Mouse (Mus musculus) testis, adult 2 months (tissue): ENCODE data around the gene Bcl7a. TPM values are rescaled to one million over a fixed set of nuclear protein-coding genes. Genes with fewer than 3 reads are reported as not detected.

Experiments
- H3K27ac ChIP-seq: fragments of 200-500 bp; 2 replicates; pipeline ENCODE4 v1.5.1; 2012; ENCODE audit warnings: low read depth, low read length; ENCODE audit not compliant: control insufficient read depth, insufficient read depth
- H3K27me3 ChIP-seq: fragments of 200-500 bp; 2 replicates; pipeline ENCODE4 v1.6.1; 2012; ENCODE audit warnings: mild to moderate bottlenecking, low read length, moderate library complexity; ENCODE audit not compliant: control insufficient read depth, insufficient read depth
- H3K36me3 ChIP-seq: fragments of 200-500 bp; 2 replicates; pipeline ENCODE4 v1.6.1; 2012; ENCODE audit warnings: mild to moderate bottlenecking, low read length; ENCODE audit not compliant: control insufficient read depth, insufficient read depth
- H3K4me1 ChIP-seq: fragments of 200-500 bp; 2 replicates; pipeline ENCODE4 v1.6.1; 2012; ENCODE audit warnings: low read length; ENCODE audit not compliant: control insufficient read depth, insufficient read depth
- H3K4me3 ChIP-seq: fragments of 200-500 bp; 2 replicates; pipeline ENCODE4 v1.5.1; 2012; ENCODE audit warnings: low read depth, mild to moderate bottlenecking, low read length, moderate library complexity, mixed read lengths; ENCODE audit not compliant: control insufficient read depth
- CTCF ChIP-seq: fragments of 200-500 bp; IDR thresholded peaks from 2 replicates; pipeline ENCODE4 v1.5.1; 2012; ENCODE audit warnings: low read depth, mild to moderate bottlenecking, inconsistent platforms, low read length, moderate library complexity; ENCODE audit not compliant: control insufficient read depth, insufficient read depth, insufficient replicate concordance
- POLR2A ChIP-seq: fragments of 200-500 bp; IDR thresholded peaks from 2 replicates; pipeline ENCODE4 v1.6.1; 2012; ENCODE audit warnings: low read depth, mild to moderate bottlenecking, inconsistent platforms, low read length, moderate library complexity; ENCODE audit not compliant: control insufficient read depth
- polyA plus RNA-seq: library from polyadenylated mRNA; depleted of rRNA; stranded (reverse); fragments of >200 nt; gene quantifications from 2 replicates; pipeline ENCODE4 v1.2.3, GENCODE M21; 2012

The Bcl7a gene
- polyA plus RNA-seq, 1 experiment: 0.73 TPM

GRCm38 (mm10) chr5:123315219-123315866 lies 28.3 kb upstream of the Bcl7a start:
- no peak overlapping the region for H3K27ac ChIP-seq

GRCm38 (mm10) chr5:123317992-123318391 lies 25.6 kb upstream of the Bcl7a start:
- H3K27me3 ChIP-seq: no peaks in the 10 kb centered on the region
- no peak overlapping the region for H3K27ac ChIP-seq
- H3K4me3 ChIP-seq: no peak overlapping the region

More at GRCm38 (mm10) chr5:123315219-123315866, 28.3 kb upstream of the Bcl7a start:
- Histone ChIP-seq H3K4me3 (no peak overlapping the region), H3K27me3 (no peaks in the 10 kb centered on the region), H3K36me3 (no peaks in the 10 kb centered on the region; the same call in 1 of the 2 replicates), H3K4me1 (no peaks in the 10 kb centered on the region)
- TF ChIP-seq POLR2A (no peak), CTCF (no peak)

GRCm38 (mm10) chr5:123320136-123320535 lies 23.5 kb upstream of the Bcl7a start:
- no peaks in the 10 kb centered on the region for H3K27me3 ChIP-seq
- H3K4me1 ChIP-seq: no peaks in the 10 kb centered on the region
- H3K4me3 ChIP-seq: no peak overlapping the region
- no peak for TF ChIP-seq POLR2A
- no peak for TF ChIP-seq CTCF
- H3K36me3 ChIP-seq: no peaks in the 10 kb centered on the region; the same call in 1 of the 2 replicates
- H3K27ac ChIP-seq: no peak overlapping the region

More at GRCm38 (mm10) chr5:123317992-123318391, 25.6 kb upstream of the Bcl7a start:
- TF ChIP-seq CTCF (no peak), POLR2A (no peak)
- Histone ChIP-seq H3K4me1 (no peaks in the 10 kb centered on the region), H3K36me3 (no peaks in the 10 kb centered on the region; the same call in 1 of the 2 replicates)

GRCm38 (mm10) chr5:123324242-123324641 lies 19.4 kb upstream of the Bcl7a start:
- Histone ChIP-seq H3K4me3 (no peak overlapping the region), H3K27ac (no peak overlapping the region), H3K4me1 (no peaks in the 10 kb centered on the region), H3K36me3 (no peaks in the 10 kb centered on the region), H3K27me3 (no peaks in the 10 kb centered on the region)
- TF ChIP-seq POLR2A: no peak
- TF ChIP-seq CTCF: no peak

- H3K36me3 ChIP-seq: no peaks in the 10 kb centered on the region
- H3K4me3 ChIP-seq: no peak overlapping the region
- H3K27ac ChIP-seq: no peak overlapping the region
- no peaks in the 10 kb centered on the region for H3K27me3 ChIP-seq
- no peaks in the 10 kb centered on the region for H3K4me1 ChIP-seq
- TF ChIP-seq CTCF (no peak), POLR2A (no peak)
Measured at GRCm38 (mm10) chr5:123326006-123326750, 17.5 kb upstream of the Bcl7a start.

- H3K27ac ChIP-seq: no peak overlapping the region
- no peaks in the 10 kb centered on the region for H3K36me3 ChIP-seq
- no peaks in the 10 kb centered on the region for H3K27me3 ChIP-seq
- TF ChIP-seq CTCF (no peak), POLR2A (no peak)
- no peaks in the 10 kb centered on the region for H3K4me1 ChIP-seq
- H3K4me3 ChIP-seq: no peak overlapping the region
Measured at GRCm38 (mm10) chr5:123326751-123327148, 16.9 kb upstream of the Bcl7a start.

- H3K4me1 ChIP-seq: no peaks in the 10 kb centered on the region
- TF ChIP-seq CTCF (no peak), POLR2A (no peak)
- H3K27me3 ChIP-seq: no peaks in the 10 kb centered on the region
- no peak overlapping the region for H3K4me3 ChIP-seq
- H3K27ac ChIP-seq: no peak overlapping the region
- no peaks in the 10 kb centered on the region for H3K36me3 ChIP-seq
Measured at GRCm38 (mm10) chr5:123327686-123328085, 15.9 kb upstream of the Bcl7a start.

GRCm38 (mm10) chr5:123333566-123333965 lies 10.1 kb upstream of the Bcl7a start:
- Histone ChIP-seq H3K27me3 (no peaks in the 10 kb centered on the region), H3K36me3 (no peaks in the 10 kb centered on the region), H3K4me1 (no peaks in the 10 kb centered on the region), H3K4me3 (no peak overlapping the region), H3K27ac (no peak overlapping the region)
- TF ChIP-seq POLR2A (no peak), CTCF (no peak)
